Mouse (Mus musculus): ENCODE data around the gene Ctdnep1. TPM values are rescaled to one million over a fixed set of nuclear protein-coding genes. Genes with fewer than 3 reads are reported as not detected.

Gene Ctdnep1
- polyA plus RNA-seq, 1 experiment from 2014 or later, result 21.5 TPM

DNA sequence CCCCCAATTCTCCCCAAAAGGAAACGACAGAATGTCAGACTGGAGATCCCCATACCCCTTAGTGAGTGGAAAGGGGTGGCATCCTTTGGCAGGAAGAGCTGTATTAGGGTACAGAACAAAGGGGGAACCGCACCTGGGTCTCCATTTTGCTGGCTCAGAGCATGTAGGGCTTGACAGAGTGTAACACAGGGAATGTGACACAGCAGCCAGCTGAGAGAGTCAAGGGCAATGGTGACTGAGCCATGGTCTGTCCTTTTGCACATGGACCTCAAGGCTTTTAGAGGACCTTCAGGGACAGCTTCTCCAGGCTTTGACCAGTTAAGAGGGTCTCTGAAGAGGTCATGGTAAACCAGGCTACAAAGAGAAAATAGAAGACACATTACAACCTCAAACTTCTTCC, 6.0 kb upstream of the Ctdnep1 start:
- Histone ChIP-seq H3K9ac (no peak overlapping the region), H3K36me3 (peaks cover 79% of the 10 kb centered on the region)

DNA sequence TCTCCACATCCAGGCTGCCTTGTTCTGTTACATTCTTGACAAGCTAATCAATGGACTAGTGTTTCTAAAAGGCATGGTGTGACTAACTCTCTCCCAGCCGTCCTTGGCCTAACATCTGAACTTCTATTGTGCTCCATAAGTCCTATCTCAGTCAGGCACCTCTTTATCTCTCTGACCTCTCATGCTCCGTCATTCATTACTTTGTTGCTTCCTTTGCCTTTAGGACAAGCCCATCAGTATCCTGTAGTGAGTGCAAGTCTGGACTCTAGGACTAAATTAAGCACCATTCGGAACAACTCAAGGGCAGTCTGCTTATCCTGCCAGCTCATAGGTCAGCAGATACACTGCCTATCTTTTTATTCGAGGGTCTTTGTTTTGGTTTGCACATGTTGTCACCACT, 4.7 kb upstream of the Ctdnep1 start:
- ATAC-seq (ENCODE audit: low read depth), result no peak
- Histone ChIP-seq H3K4me2 (no peak overlapping the region), H3K27ac (replicated peaks) (no peak overlapping the region), H3K27me3 (no peaks in the 10 kb centered on the region), H3K9ac (no peak overlapping the region), H3K9me3 (no peaks in the 10 kb centered on the region), H3K4me1 (replicated peaks) (peaks cover 15% of the 10 kb centered on the region), H3K4me3 (no peak overlapping the region), H3K36me3 (peaks cover 69% of the 10 kb centered on the region)
- WGBS, result 86% methylated on average over 4 of the region's 4 CpGs

More for the DNA sequence above, 6.0 kb upstream of the Ctdnep1 start:
- ATAC-seq (ENCODE audit: low read depth), result no peak
- Histone ChIP-seq H3K4me1 (replicated peaks) (peaks cover 15% of the 10 kb centered on the region), H3K9me3 (no peaks in the 10 kb centered on the region), H3K27ac (replicated peaks) (no peak overlapping the region), H3K4me3 (no peak overlapping the region), H3K4me2 (no peak overlapping the region), H3K27me3 (no peaks in the 10 kb centered on the region)
- WGBS, result 95% methylated on average over 2 of the region's 2 CpGs

DNA sequence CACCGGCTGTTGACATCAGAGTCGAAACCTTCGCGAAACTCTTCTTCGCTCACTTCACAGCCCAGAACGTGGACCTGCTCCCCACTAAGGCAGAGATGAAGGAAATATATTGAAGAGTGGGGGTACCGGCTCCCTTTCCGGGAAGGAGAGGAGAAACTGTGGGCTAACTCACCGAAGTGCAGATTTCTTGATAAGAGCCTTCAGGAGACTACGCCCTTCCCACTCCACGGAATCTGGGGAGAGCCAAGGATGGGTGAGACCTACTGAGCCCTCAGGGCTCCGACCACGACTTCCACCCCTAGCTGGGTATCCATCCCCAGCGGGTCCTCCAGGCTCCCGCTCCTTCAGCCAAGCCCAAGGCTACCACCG, 1.1 kb upstream of the Ctdnep1 start:
- ATAC-seq (ENCODE audit: low read depth), result no peak
- no peaks in the 10 kb centered on the region for H3K9me3 ChIP-seq
- peak overlapping the region; percentile 100 for H3K27ac ChIP-seq (replicated peaks)
- peak overlapping the region; percentile 87 for H3K4me2 ChIP-seq
- peaks cover 40% of the 10 kb centered on the region for H3K4me1 ChIP-seq (replicated peaks)
- H3K36me3 ChIP-seq, result peaks cover 47% of the 10 kb centered on the region
- peak overlapping the region; percentile 87 for H3K9ac ChIP-seq
- WGBS, result 3% methylated on average over 16 of the region's 16 CpGs
- H3K4me3 ChIP-seq, result peak overlapping the region; percentile 99
- H3K27me3 ChIP-seq, result no peaks in the 10 kb centered on the region

DNA sequence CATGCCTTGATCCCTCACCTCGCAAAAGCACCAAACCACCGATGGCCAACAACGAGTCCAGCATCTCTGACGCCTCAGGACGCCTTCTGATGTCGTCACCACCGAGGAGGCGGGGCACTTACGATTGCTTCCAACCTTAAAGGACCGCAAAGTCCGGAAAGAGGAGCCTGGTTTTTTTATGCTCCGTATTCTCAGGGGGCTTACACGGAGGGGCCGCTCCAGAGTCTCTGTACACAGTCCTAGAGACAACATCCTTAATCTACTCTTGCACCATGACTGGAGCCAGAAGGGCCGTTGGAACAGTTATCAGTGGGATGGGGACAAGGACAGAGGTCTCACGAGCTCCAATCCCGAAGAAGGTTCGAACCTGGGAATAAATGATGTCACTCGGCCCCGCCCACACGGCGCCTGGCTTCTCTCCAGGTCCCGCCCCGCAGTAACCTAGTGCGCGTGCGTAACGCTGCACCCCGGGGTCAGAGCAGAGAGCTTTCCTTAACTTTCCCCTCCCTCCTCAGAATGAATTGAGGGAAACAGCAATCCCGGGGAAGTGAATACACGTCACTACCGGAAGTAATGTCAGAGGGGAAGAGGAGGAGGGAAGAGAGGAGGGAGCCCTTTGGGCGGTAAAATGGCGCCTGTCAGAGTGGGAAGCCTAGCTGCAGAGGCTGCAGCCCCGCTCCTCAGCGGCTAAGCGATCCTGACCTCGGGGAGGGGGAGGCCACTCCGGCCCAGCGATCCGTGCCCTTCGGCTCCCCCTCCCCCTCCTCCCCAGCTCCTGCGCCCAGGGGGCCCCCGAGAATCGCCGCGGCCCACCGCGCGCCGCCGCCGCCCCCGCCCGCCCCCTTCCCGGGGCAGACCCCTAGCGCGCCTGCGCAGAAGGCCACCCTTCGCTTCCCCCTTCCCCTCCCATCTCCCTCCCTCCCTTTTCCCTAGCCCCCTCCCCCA, 488 bp upstream of the Ctdnep1 start:
- Histone ChIP-seq H3K27ac (replicated peaks) (peak overlapping the region; percentile 100), H3K9ac (peak overlapping the region; percentile 100), H3K27me3 (no peaks in the 10 kb centered on the region), H3K36me3 (peaks cover 47% of the 10 kb centered on the region), H3K4me2 (peak overlapping the region; percentile 87), H3K4me3 (peak overlapping the region; percentile 99), H3K4me1 (replicated peaks) (peaks cover 40% of the 10 kb centered on the region), H3K9me3 (no peaks in the 10 kb centered on the region)
- ATAC-seq (ENCODE audit: low read depth), result peak; percentile 94
- under 1% methylated on average over 42 of the region's 60 CpGs for WGBS

DNA sequence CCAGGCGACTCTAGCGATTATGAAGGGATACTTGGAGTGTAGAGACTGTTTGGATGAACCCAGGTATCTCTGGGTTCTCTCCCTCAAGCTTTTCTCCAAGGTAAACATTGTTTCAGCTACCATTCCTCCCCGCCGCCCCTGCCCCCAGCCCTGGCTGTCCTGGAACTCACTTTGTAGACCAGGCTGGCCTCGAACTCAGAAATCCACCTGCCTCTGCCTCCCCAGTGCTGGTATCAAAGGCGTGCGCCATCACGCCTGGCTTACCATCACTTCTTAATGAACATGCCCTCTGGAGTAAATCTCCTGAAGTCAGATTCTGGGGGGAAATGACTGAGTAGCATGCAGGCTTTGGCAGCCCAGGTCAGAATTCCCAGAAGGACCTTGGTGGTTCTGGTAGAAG, 1.3 kb downstream of the Ctdnep1 start, which contains the start of gene Elp5:
Gene Elp5 (minus strand): TSS at position 293 of the 400 bp plus-strand sequence.
- WGBS, result 67% methylated on average over 8 of the region's 8 CpGs
- peaks cover 47% of the 10 kb centered on the region for H3K36me3 ChIP-seq
- H3K9ac ChIP-seq, result peak within 1 kb of the TSS; percentile 100
- no peak for ATAC-seq (ENCODE audit: low read depth)
- H3K27ac ChIP-seq (replicated peaks), result peak within 1 kb of the TSS; percentile 100
- H3K4me2 ChIP-seq, result peak within 1 kb of the TSS; percentile 87
- no peaks in the 10 kb centered on the region for H3K27me3 ChIP-seq
- H3K9me3 ChIP-seq, result no peaks in the 10 kb centered on the region
- peak within 1 kb of the TSS; percentile 99 for H3K4me3 ChIP-seq
- peaks cover 40% of the 10 kb centered on the region for H3K4me1 ChIP-seq (replicated peaks)

DNA sequence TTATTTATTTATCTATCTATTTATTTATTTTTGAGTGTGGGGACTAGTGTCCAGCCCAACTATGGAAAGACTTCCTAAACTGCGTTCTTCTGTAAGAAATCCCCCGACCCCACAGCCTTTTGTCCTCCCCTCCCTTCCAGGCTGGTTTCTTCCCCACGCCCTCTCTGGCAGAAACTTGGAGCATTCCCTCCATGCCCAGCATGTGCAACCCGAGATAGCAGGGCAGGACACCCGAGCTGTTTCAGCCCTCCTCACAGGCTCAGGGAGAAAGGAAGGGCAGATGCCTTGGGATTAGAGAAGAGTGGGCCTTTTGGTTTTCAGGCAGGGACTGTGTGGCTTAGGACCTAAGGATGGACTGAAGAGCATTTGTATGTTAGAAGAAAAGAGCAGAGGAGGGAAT, 1.9 kb downstream of the Ctdnep1 start:
- Histone ChIP-seq H3K27me3 (no peaks in the 10 kb centered on the region), H3K9ac (peak overlapping the region; percentile 100), H3K27ac (replicated peaks) (no peak overlapping the region), H3K4me1 (replicated peaks) (peaks cover 40% of the 10 kb centered on the region), H3K4me2 (peak overlapping the region; percentile 87), H3K36me3 (peaks cover 48% of the 10 kb centered on the region), H3K4me3 (peak overlapping the region; percentile 99), H3K9me3 (no peaks in the 10 kb centered on the region)
- WGBS, result 43% methylated on average over 5 of the region's 5 CpGs
- no peak for ATAC-seq (ENCODE audit: low read depth)

DNA sequence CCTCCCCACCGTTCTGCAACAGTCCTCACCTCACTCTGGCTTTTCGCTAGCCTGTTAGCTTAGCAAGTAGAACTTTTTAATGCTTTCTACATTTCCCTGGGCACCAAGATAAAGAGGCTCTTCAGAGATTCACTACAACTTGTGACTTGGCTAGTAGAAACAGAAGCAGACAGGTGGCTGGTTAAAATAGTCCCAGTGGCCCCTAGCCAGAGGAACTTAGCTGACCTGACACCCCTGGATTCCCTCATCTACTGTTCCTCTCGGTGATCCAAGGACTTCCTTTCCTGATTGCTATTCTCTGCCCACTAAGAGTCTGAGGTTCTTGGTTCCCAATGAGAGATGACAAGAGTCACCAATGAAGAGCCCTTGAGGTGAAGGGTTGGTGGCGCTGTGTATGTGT, 2.4 kb downstream of the Ctdnep1 start:
- H3K9ac ChIP-seq, result peak overlapping the region; percentile 100
- H3K9me3 ChIP-seq, result no peaks in the 10 kb centered on the region

DNA sequence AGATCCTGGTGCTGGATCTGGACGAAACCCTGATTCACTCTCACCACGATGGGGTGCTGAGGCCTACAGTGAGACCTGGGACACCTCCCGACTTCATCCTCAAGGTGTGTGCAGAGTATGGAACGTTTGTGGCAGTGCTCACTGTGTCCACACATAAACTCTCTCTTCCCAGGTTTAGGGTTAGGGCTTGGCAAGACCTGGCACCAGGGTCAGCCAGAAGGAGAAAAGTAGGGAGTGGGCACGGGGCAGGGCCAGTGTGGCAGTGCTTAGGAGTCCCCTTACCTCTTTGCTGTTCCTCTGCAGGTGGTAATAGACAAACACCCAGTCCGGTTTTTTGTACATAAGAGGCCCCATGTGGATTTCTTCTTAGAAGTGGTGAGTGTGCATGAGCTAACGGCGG, 3.5 kb downstream of the Ctdnep1 start:
- Histone ChIP-seq H3K36me3 (peaks cover 58% of the 10 kb centered on the region), H3K4me3 (no peak overlapping the region), H3K27me3 (no peaks in the 10 kb centered on the region), H3K9ac (no peak overlapping the region), H3K27ac (replicated peaks) (no peak overlapping the region), H3K9me3 (no peaks in the 10 kb centered on the region), H3K4me2 (no peak overlapping the region), H3K4me1 (replicated peaks) (peaks cover 28% of the 10 kb centered on the region)
- 91% methylated on average over 8 of the region's 8 CpGs for WGBS
- ATAC-seq (ENCODE audit: low read depth), result no peak

More for the DNA sequence above, 2.4 kb downstream of the Ctdnep1 start:
- WGBS, result 84% methylated on average over 4 of the region's 4 CpGs
- ATAC-seq (ENCODE audit: low read depth), result no peak
- Histone ChIP-seq H3K27ac (replicated peaks) (no peak overlapping the region), H3K4me3 (peak overlapping the region; percentile 99; the same call in 1 of the 2 replicates), H3K4me2 (peak overlapping the region; percentile 87), H3K36me3 (peaks cover 52% of the 10 kb centered on the region), H3K27me3 (no peaks in the 10 kb centered on the region), H3K4me1 (replicated peaks) (peaks cover 39% of the 10 kb centered on the region)

DNA sequence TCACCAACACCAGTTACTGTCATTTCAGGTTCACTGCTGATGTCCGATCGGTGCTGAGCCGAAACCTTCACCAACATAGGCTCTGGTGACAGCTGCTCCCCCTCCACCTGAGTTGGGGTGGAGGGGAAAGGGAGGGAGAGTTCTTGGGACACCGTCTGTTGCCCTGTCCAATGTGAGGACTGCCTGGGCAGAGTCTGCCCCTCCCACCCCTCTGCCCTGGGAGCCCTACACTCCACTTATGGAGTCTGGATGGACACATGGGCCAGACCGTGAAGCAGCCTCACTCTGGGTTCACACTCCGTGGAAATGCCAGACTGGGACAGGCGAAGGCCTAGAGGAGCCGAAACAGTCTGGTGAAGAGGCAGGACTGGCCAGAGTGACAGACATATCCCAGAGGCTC, 9.0 kb downstream of the Ctdnep1 start:
- Histone ChIP-seq H3K4me3 (no peak overlapping the region), H3K9me3 (no peaks in the 10 kb centered on the region), H3K27me3 (no peaks in the 10 kb centered on the region), H3K4me1 (replicated peaks) (peaks cover 29% of the 10 kb centered on the region), H3K9ac (no peak overlapping the region), H3K36me3 (peaks cover 67% of the 10 kb centered on the region), H3K4me2 (no peak overlapping the region), H3K27ac (replicated peaks) (peak overlapping the region; percentile 95; the same call in 1 of the 2 replicates)
- ATAC-seq (ENCODE audit: low read depth), result no peak
- WGBS, result 87% methylated on average over 8 of the region's 8 CpGs

DNA sequence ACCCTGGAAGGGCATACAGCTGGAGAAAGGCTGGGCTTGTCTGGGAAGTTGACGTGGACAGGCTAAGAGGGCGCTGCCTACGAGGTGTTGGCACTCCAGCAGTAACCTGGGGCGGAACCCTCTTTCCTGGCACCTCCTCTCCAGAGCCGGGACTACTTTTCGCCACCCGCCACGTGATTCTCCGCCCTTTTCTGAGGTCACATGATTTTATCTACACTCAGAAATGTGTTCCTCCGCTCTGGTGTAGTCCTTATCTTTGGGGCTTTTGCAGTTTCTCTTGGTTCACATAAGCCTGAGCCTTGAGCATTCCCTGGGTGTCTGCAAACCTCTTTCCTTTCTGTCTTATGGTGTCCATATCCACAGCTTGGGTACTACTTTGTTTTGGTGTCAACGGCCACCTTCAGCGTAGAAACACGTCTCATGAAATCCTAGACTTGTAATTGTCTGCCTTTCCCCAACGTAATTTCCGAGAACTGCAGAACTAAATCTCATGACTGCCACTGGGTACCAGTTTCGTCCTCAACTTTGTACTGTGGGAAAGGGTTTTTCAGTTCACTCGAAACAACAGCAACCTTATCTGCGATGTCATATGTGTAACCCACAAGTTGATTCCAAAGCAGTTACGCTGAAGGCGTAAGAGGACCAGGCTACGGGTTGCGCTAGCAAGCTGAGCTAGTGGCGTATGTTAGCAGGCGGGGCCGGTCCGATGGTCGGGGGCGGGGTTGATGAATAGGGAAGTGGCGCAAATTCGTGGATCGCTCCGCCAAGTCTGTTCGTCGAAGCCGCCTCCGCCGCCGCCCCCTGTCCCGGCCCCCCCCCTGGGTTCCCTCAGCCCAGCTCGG, 10.1 kb downstream of the Ctdnep1 start, which contains the start of gene Gabarap:
Gene Gabarap (plus strand): TSS at position 294 of the 842 bp plus-strand sequence.
- Histone ChIP-seq H3K36me3 (peaks cover 57% of the 10 kb centered on the region), H3K4me3 (peak within 1 kb of the TSS; percentile 75), H3K9ac (peak within 1 kb of the TSS; percentile 93), H3K27me3 (no peaks in the 10 kb centered on the region), H3K9me3 (no peaks in the 10 kb centered on the region), H3K4me1 (replicated peaks) (peaks cover 29% of the 10 kb centered on the region), H3K27ac (replicated peaks) (peak within 1 kb of the TSS; percentile 95), H3K4me2 (peak within 1 kb of the TSS; percentile 76)
- WGBS, result under 1% methylated on average over 40 of the region's 40 CpGs
- peak; percentile 75 for ATAC-seq (ENCODE audit: low read depth)

DNA sequence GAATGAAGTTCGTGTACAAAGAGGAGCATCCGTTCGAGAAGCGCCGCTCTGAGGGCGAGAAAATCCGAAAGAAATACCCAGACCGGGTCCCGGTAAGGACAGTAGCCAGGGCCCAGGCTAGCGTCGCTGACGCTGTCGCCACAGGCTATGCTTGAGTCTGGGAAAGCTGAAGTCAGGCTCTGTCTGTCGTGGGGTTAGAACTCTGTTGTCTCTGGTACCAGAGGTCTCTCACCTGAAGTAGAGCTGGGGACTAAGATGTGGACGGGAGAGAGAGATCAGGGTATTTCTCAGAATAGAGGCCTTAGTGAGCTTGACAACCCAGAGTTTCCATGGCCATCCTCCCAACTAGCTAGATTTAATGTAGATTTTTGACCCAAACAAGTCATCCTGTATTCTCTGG, 10.8 kb downstream of the Ctdnep1 start:
- Histone ChIP-seq H3K4me3 (peak overlapping the region; percentile 75), H3K4me2 (peak overlapping the region; percentile 76), H3K9me3 (no peaks in the 10 kb centered on the region), H3K4me1 (replicated peaks) (peaks cover 29% of the 10 kb centered on the region), H3K27me3 (no peaks in the 10 kb centered on the region), H3K27ac (replicated peaks) (peak overlapping the region; percentile 95), H3K9ac (peak overlapping the region; percentile 93), H3K36me3 (peaks cover 51% of the 10 kb centered on the region)
- under 1% methylated on average over 15 of the region's 15 CpGs for whole genome bisulfite sequencing
- ATAC-seq (ENCODE audit: low read depth), result 0 out of 2 replicates have a peak, but pooled peaks have one; percentile 8

DNA sequence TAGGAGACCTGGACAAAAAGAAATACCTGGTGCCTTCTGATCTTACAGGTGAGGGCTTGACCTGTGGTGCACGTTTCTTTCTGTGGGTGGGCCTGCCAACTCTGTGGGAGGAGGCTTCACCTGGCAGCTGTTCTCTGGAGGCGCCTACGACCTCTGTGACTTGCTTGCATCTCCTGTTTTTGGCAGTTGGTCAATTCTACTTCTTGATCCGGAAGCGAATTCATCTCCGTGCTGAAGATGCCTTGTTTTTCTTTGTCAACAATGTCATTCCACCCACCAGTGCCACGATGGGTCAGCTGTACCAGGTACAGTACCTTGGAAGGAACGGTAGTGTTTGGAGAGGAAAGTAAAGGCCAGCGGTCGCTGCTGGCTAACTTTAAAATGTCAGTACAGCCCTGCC, 11.4 kb downstream of the Ctdnep1 start:
- Histone ChIP-seq H3K27me3 (no peaks in the 10 kb centered on the region), H3K36me3 (peaks cover 44% of the 10 kb centered on the region), H3K9ac (peak overlapping the region; percentile 93), H3K4me2 (peak overlapping the region; percentile 76), H3K4me1 (replicated peaks) (peaks cover 30% of the 10 kb centered on the region), H3K4me3 (peak overlapping the region; percentile 75), H3K9me3 (no peaks in the 10 kb centered on the region), H3K27ac (replicated peaks) (no peak overlapping the region)
- WGBS, result 86% methylated on average over 10 of the region's 10 CpGs
- no peak for ATAC-seq (ENCODE audit: low read depth)

Measured in neural tube, embryonic 13.5 days (tissue).